Mouse (Mus musculus): ENCODE measurements at regions not wholly inside any gene's neighbourhood (a gene's known extent, or its start where the extent isn't known, plus 50 kb on each side); places are given as distances from the start of the nearest gene placed in this dataset.

GRCm38 (mm10) chr7:82993136-82993535, 126.0 kb downstream of the Mex3b start:
- Histone ChIP-seq H3K4me1 (ENCODE audit: control insufficient read depth, insufficient read depth, insufficient read length) (no peaks in the 10 kb centered on the region; the same call in 1 of the 2 replicates), H3K27me3 (ENCODE audit: control insufficient read depth, insufficient read depth, low read length) (no peaks in the 10 kb centered on the region), H3K36me3 (ENCODE audit: control insufficient read depth, insufficient read depth, low read length) (no peaks in the 10 kb centered on the region), H3K4me3 (ENCODE audit: extremely low read depth, insufficient read depth, insufficient read length) (no peak overlapping the region), H3K27ac (ENCODE audit: insufficient read depth, low read length) (no peak overlapping the region)
- no peak for TF ChIP-seq CTCF (IDR thresholded peaks at IDR 0.05; ENCODE audit: extremely low read depth, insufficient read depth, insufficient read length, insufficient replicate concordance)
- TF ChIP-seq POLR2A (IDR thresholded peaks at IDR 0.05; ENCODE audit: low read depth, low read length) = no peak
- 77% methylated on average over 5 of the region's 5 CpGs for WGBS
- DNase-seq (ENCODE audit: low read depth in 1 of 2, low spot score in 2 of 2) = no peak

- no peak for TF ChIP-seq POLR2A (IDR thresholded peaks at IDR 0.05; ENCODE audit: low read depth, low read length)
- no peak for TF ChIP-seq CTCF (IDR thresholded peaks at IDR 0.05; ENCODE audit: extremely low read depth, insufficient read depth, insufficient read length, insufficient replicate concordance)
- no peak overlapping the region for H3K27ac ChIP-seq (ENCODE audit: insufficient read depth, low read length)
- H3K36me3 ChIP-seq (ENCODE audit: control insufficient read depth, insufficient read depth, low read length) = no peaks in the 10 kb centered on the region
- no peaks in the 10 kb centered on the region for H3K4me1 ChIP-seq (ENCODE audit: control insufficient read depth, insufficient read depth, insufficient read length)
- H3K27me3 ChIP-seq (ENCODE audit: control insufficient read depth, insufficient read depth, low read length) = no peaks in the 10 kb centered on the region
- WGBS = 86% methylated on average over 2 of the region's 2 CpGs
- no peak overlapping the region for H3K4me3 ChIP-seq (ENCODE audit: extremely low read depth, insufficient read depth, insufficient read length)
- no peak for DNase-seq (ENCODE audit: low read depth in 1 of 2, low spot score in 2 of 2)
Measured at GRCm38 (mm10) chr7:82998848-82999247, 131.7 kb downstream of the Mex3b start.

- Histone ChIP-seq H3K27ac (ENCODE audit: insufficient read depth, low read length) (no peak overlapping the region), H3K36me3 (ENCODE audit: control insufficient read depth, insufficient read depth, low read length) (no peaks in the 10 kb centered on the region), H3K4me3 (ENCODE audit: extremely low read depth, insufficient read depth, insufficient read length) (no peak overlapping the region), H3K27me3 (ENCODE audit: control insufficient read depth, insufficient read depth, low read length) (no peaks in the 10 kb centered on the region), H3K4me1 (ENCODE audit: control insufficient read depth, insufficient read depth, insufficient read length) (no peaks in the 10 kb centered on the region)
- TF ChIP-seq POLR2A (IDR thresholded peaks at IDR 0.05; ENCODE audit: low read depth, low read length) (no peak), CTCF (IDR thresholded peaks at IDR 0.05; ENCODE audit: extremely low read depth, insufficient read depth, insufficient read length, insufficient replicate concordance) (no peak)
- WGBS = 86% methylated on average over 4 of the region's 4 CpGs
- DNase-seq (ENCODE audit: low read depth in 1 of 2, low spot score in 2 of 2) = no peak
Measured at GRCm38 (mm10) chr7:83007540-83007939, 140.4 kb downstream of the Mex3b start.

GRCm38 (mm10) chr7:83012145-83012544, 145.0 kb downstream of the Mex3b start:
- Histone ChIP-seq H3K4me1 (ENCODE audit: control insufficient read depth, insufficient read depth, insufficient read length) (no peaks in the 10 kb centered on the region), H3K36me3 (ENCODE audit: control insufficient read depth, insufficient read depth, low read length) (no peaks in the 10 kb centered on the region), H3K27me3 (ENCODE audit: control insufficient read depth, insufficient read depth, low read length) (no peaks in the 10 kb centered on the region), H3K27ac (ENCODE audit: insufficient read depth, low read length) (no peak overlapping the region), H3K4me3 (ENCODE audit: extremely low read depth, insufficient read depth, insufficient read length) (no peak overlapping the region)
- no peak for DNase-seq (ENCODE audit: low read depth in 1 of 2, low spot score in 2 of 2)
- TF ChIP-seq POLR2A (IDR thresholded peaks at IDR 0.05; ENCODE audit: low read depth, low read length) (no peak), CTCF (IDR thresholded peaks at IDR 0.05; ENCODE audit: extremely low read depth, insufficient read depth, insufficient read length, insufficient replicate concordance) (no peak)
- WGBS = 79% methylated on average over 2 of the region's 2 CpGs

GRCm38 (mm10) chr7:83014725-83015690, 147.9 kb downstream of the Mex3b start:
- 87% methylated on average over 7 of the region's 7 CpGs for WGBS
- no peak for DNase-seq (ENCODE audit: low read depth in 1 of 2, low spot score in 2 of 2)
- no peaks in the 10 kb centered on the region for H3K36me3 ChIP-seq (ENCODE audit: control insufficient read depth, insufficient read depth, low read length)
- TF ChIP-seq POLR2A (IDR thresholded peaks at IDR 0.05; ENCODE audit: low read depth, low read length) = no peak
- no peak for TF ChIP-seq CTCF (IDR thresholded peaks at IDR 0.05; ENCODE audit: extremely low read depth, insufficient read depth, insufficient read length, insufficient replicate concordance)
- H3K4me1 ChIP-seq (ENCODE audit: control insufficient read depth, insufficient read depth, insufficient read length) = no peaks in the 10 kb centered on the region
- no peak overlapping the region for H3K4me3 ChIP-seq (ENCODE audit: extremely low read depth, insufficient read depth, insufficient read length)
- H3K27me3 ChIP-seq (ENCODE audit: control insufficient read depth, insufficient read depth, low read length) = no peaks in the 10 kb centered on the region
- no peak overlapping the region for H3K27ac ChIP-seq (ENCODE audit: insufficient read depth, low read length)

- 56% methylated on average over 4 of the region's 4 CpGs for WGBS
- no peaks in the 10 kb centered on the region for H3K4me1 ChIP-seq (ENCODE audit: control insufficient read depth, insufficient read depth, insufficient read length)
- no peak for DNase-seq (ENCODE audit: low read depth in 1 of 2, low spot score in 2 of 2)
- no peaks in the 10 kb centered on the region for H3K27me3 ChIP-seq (ENCODE audit: control insufficient read depth, insufficient read depth, low read length)
- no peak overlapping the region for H3K27ac ChIP-seq (ENCODE audit: insufficient read depth, low read length)
- TF ChIP-seq POLR2A (IDR thresholded peaks at IDR 0.05; ENCODE audit: low read depth, low read length) = no peak
- no peak for TF ChIP-seq CTCF (IDR thresholded peaks at IDR 0.05; ENCODE audit: extremely low read depth, insufficient read depth, insufficient read length, insufficient replicate concordance)
- no peak overlapping the region for H3K4me3 ChIP-seq (ENCODE audit: extremely low read depth, insufficient read depth, insufficient read length)
- H3K36me3 ChIP-seq (ENCODE audit: control insufficient read depth, insufficient read depth, low read length) = no peaks in the 10 kb centered on the region
Measured at GRCm38 (mm10) chr7:83015756-83016155, 148.6 kb downstream of the Mex3b start.

- Histone ChIP-seq H3K27ac (ENCODE audit: insufficient read depth, low read length) (no peak overlapping the region), H3K4me3 (ENCODE audit: extremely low read depth, insufficient read depth, insufficient read length) (no peak overlapping the region), H3K4me1 (ENCODE audit: control insufficient read depth, insufficient read depth, insufficient read length) (no peaks in the 10 kb centered on the region), H3K36me3 (ENCODE audit: control insufficient read depth, insufficient read depth, low read length) (no peaks in the 10 kb centered on the region), H3K27me3 (ENCODE audit: control insufficient read depth, insufficient read depth, low read length) (no peaks in the 10 kb centered on the region)
- TF ChIP-seq CTCF (IDR thresholded peaks at IDR 0.05; ENCODE audit: extremely low read depth, insufficient read depth, insufficient read length, insufficient replicate concordance) (no peak), POLR2A (IDR thresholded peaks at IDR 0.05; ENCODE audit: low read depth, low read length) (no peak)
- DNase-seq (ENCODE audit: low read depth in 1 of 2, low spot score in 2 of 2) = no peak
- 44% methylated on average over 4 of the region's 4 CpGs for WGBS
Measured at GRCm38 (mm10) chr7:83016566-83016965, 149.4 kb downstream of the Mex3b start.

All from spleen, adult 2 months (tissue).